ENCODE assay signal across 8 mouse cellular contexts in genomic region chr13:23396913-23397312, GRCm38 (mm10). TPM values are rescaled to one million over a fixed set of nuclear protein-coding genes. Genes with fewer than 3 reads are reported as not detected.
A peak's percentile ranks its signal among the peaks of the same experiment; 100 is the strongest.
DNase-seq lines count a peak whose midpoint lies in the region; ATAC-seq and TF ChIP-seq lines count a peak whose summit lies in the region.
"Not testable (repeated sequence)": the region's sequence is repeated elsewhere in the genome, so short reads cannot be mapped to it uniquely, and the experiment has no call there.

No protein-coding gene starts in this region.

- in situ Hi-C loops in CH12.LX (cut with MboI; ENCODE audit: low pct_ligation_motif_present, low pct_unique_long_range_greater_than_20kb, low sequenced_read_pairs) = not testable (repeated sequence)

- dilution Hi-C loops in CH12.LX (cut with MboI; ENCODE audit: extremely low pct_ligation_motif_present, extremely low pct_unique_long_range_greater_than_20kb, low sequenced_read_pairs) = not testable (repeated sequence)

- not testable (repeated sequence) for H3K9me3 ChIP-seq in CH12.LX (replicated peaks; ENCODE audit: low read length); heart, embryonic 13.5 days; intestine, postnatal 0 days (ENCODE audit: control insufficient read depth); midbrain, embryonic 11.5 days (ENCODE audit: control insufficient read depth, low read length); stomach, embryonic 16.5 days (replicated peaks; ENCODE audit: control insufficient read depth, low read length)

- not testable (repeated sequence) for H3K27me3 ChIP-seq in CH12.LX (replicated peaks)
- peaks cover 66% of the 10 kb centered on the region for H3K27me3 ChIP-seq in heart, embryonic 13.5 days (replicated peaks)
- H3K27me3 ChIP-seq in intestine, postnatal 0 days (replicated peaks; ENCODE audit: control insufficient read depth, insufficient read depth, low read length) = peaks cover 39% of the 10 kb centered on the region
- H3K27me3 ChIP-seq in midbrain, embryonic 11.5 days (ENCODE audit: control insufficient read depth, insufficient read depth, low read length) = peaks cover 21% of the 10 kb centered on the region
- peaks cover 24% of the 10 kb centered on the region for H3K27me3 ChIP-seq in stomach, embryonic 16.5 days (ENCODE audit: control insufficient read depth, insufficient read depth, low read length)

- H3K4me3 ChIP-seq in CH12.LX (replicated peaks in 1 of 3; ENCODE audit: low read depth in 2 of 3, low read length in 2 of 3, poor library complexity in 1 of 3) = peak overlapping the region in 2 of 3 experiments; percentile 1 to 72
- peak overlapping the region; percentile 84 for H3K4me3 ChIP-seq in embryonic fibroblast, embryonic 13.5 days (ENCODE audit: insufficient read depth, low read length)
- H3K4me3 ChIP-seq in heart, embryonic 13.5 days = peak overlapping the region; percentile 60
- peak overlapping the region; percentile 44; the same call in 1 of the 2 replicates for H3K4me3 ChIP-seq in intestine, postnatal 0 days (ENCODE audit: low read depth, low read length)
- peak overlapping the region; percentile 46; the same call in 1 of the 2 replicates for H3K4me3 ChIP-seq in midbrain, embryonic 11.5 days (ENCODE audit: low read depth, low read length)
- H3K4me3 ChIP-seq in stomach, embryonic 16.5 days (replicated peaks; ENCODE audit: low read length) = peak overlapping the region; percentile 42; the same call in 1 of the 2 replicates

- TF ChIP-seq CTCF in CH12.LX (conservative IDR thresholded peaks at IDR 0.05 in 1 of 2, IDR thresholded peaks at IDR 0.05 in 1 of 2; ENCODE audit: low read depth in 2 of 2, low read length in 2 of 2); embryonic fibroblast, embryonic 13.5 days (IDR thresholded peaks at IDR 0.05; ENCODE audit: borderline replicate concordance, insufficient read depth, low read length); intestine, postnatal 0 days (IDR thresholded peaks at IDR 0.05; ENCODE audit: low read depth): not testable (repeated sequence)

- not testable (repeated sequence) for ATAC-seq in heart, embryonic 13.5 days (ENCODE audit: extremely low read depth, insufficient number of reproducible peaks, low FRiP score, low TSS enrichment); intestine, postnatal 0 days; midbrain, embryonic 11.5 days (ENCODE audit: low FRiP score); stomach, embryonic 16.5 days (ENCODE audit: insufficient read depth, low FRiP score)

- DNase-seq in CH12.LX (ENCODE audit: extremely low read depth) (peak; percentile 79), liver (peak; percentile 71)
- peak; percentile 59 for DNase-seq in c-Kit-positive CD71-positive TER-119-negative erythroid progenitor cells, embryonic 14.5 days (ENCODE audit: low read depth)
- peak; percentile 90 for DNase-seq in midbrain, embryonic 11.5 days (ENCODE audit: low spot score, missing footprints)

- not testable (repeated sequence) for H3K79me2 ChIP-seq in CH12.LX (replicated peaks; ENCODE audit: control insufficient read depth, extremely low read depth, insufficient read depth, poor library complexity, severe bottlenecking)

- not testable (repeated sequence) for H3K27ac ChIP-seq in CH12.LX (ENCODE audit: insufficient read depth, low read depth); embryonic fibroblast, embryonic 13.5 days (ENCODE audit: insufficient read depth, low read length); heart, embryonic 13.5 days (replicated peaks); intestine, postnatal 0 days (ENCODE audit: low read depth, low read length); midbrain, embryonic 11.5 days (ENCODE audit: low read depth, low read length); stomach, embryonic 16.5 days (ENCODE audit: low read length)

- H3K4me2 ChIP-seq in CH12.LX (ENCODE audit: insufficient read depth, low read depth, poor library complexity, severe bottlenecking) = peak overlapping the region; percentile 60; the same call in 1 of the 2 replicates
- peak overlapping the region; percentile 92 for H3K4me2 ChIP-seq in heart, embryonic 13.5 days
- H3K4me2 ChIP-seq in intestine, postnatal 0 days (replicated peaks; ENCODE audit: low read depth) = peak overlapping the region; percentile 66; the same call in 1 of the 2 replicates
- H3K4me2 ChIP-seq in midbrain, embryonic 11.5 days = peak overlapping the region; percentile 65
- H3K4me2 ChIP-seq in stomach, embryonic 16.5 days (ENCODE audit: low read depth, low read length) = peak overlapping the region; percentile 85; the same call in 1 of the 2 replicates

- peaks cover 7 to 29% of the 10 kb centered on the region in 2 experiments for H3K4me1 ChIP-seq in CH12.LX (ENCODE audit: control insufficient read depth in 1 of 2, insufficient read depth in 2 of 2)
- not testable (repeated sequence) for H3K4me1 ChIP-seq in embryonic fibroblast, embryonic 13.5 days (ENCODE audit: control insufficient read depth, insufficient read depth, low read length); intestine, postnatal 0 days (replicated peaks; ENCODE audit: control insufficient read depth, insufficient read depth, low read length); midbrain, embryonic 11.5 days (ENCODE audit: control insufficient read depth, insufficient read depth, low read length); stomach, embryonic 16.5 days (ENCODE audit: control insufficient read depth, insufficient read depth, low read length)
- H3K4me1 ChIP-seq in heart, embryonic 13.5 days = peaks cover 14% of the 10 kb centered on the region

- H3K9ac ChIP-seq in CH12.LX (ENCODE audit: insufficient read depth, low read depth); heart, embryonic 13.5 days; intestine, postnatal 0 days (ENCODE audit: low read depth, low read length); midbrain, embryonic 11.5 days (ENCODE audit: low read length); stomach, embryonic 16.5 days (ENCODE audit: low read length): not testable (repeated sequence)

- WGBS in heart, embryonic 13.5 days = 12% methylated on average over 14 of the region's 14 CpGs
- WGBS in intestine, postnatal 0 days = 17% methylated on average over 14 of the region's 14 CpGs
- WGBS in midbrain, embryonic 11.5 days = 9% methylated on average over 14 of the region's 14 CpGs
- WGBS in stomach, embryonic 16.5 days = 16% methylated on average over 14 of the region's 14 CpGs

- not testable (repeated sequence) for H3K36me3 ChIP-seq in CH12.LX (replicated peaks in 1 of 2; ENCODE audit: control insufficient read depth in 1 of 2, insufficient read depth in 1 of 2, low read length in 1 of 2); heart, embryonic 13.5 days; intestine, postnatal 0 days (ENCODE audit: control insufficient read depth, insufficient read depth); midbrain, embryonic 11.5 days (ENCODE audit: control insufficient read depth, insufficient read depth, low read length); stomach, embryonic 16.5 days (ENCODE audit: control insufficient read depth, insufficient read depth, low read length)

- TF ChIP-seq POLR2A in CH12.LX (IDR thresholded peaks at IDR 0.05; ENCODE audit: low read depth, low read length); embryonic fibroblast, embryonic 13.5 days (IDR thresholded peaks at IDR 0.05; ENCODE audit: low read depth, low read length): not testable (repeated sequence)

- TF ChIP-seq EP300 in CH12.LX (IDR thresholded peaks at IDR 0.05; ENCODE audit: low read length) = not testable (repeated sequence)

- not testable (repeated sequence) for TF ChIP-seq RAD21 in CH12.LX (IDR thresholded peaks at IDR 0.05; ENCODE audit: low read depth, low read length)

TF ChIP-seq in CH12.LX, 34 proteins besides CTCF, POLR2A, EP300 and RAD21:
- peak; percentile 90 for TF ChIP-seq MAFK (IDR thresholded peaks at IDR 0.05; ENCODE audit: insufficient replicate concordance, low read length)
- peak; percentile 99 for TF ChIP-seq TBP (conservative IDR thresholded peaks at IDR 0.05; ENCODE audit: low read depth, low read length)
- peak; percentile 91 for TF ChIP-seq ELF1 (IDR thresholded peaks at IDR 0.05; ENCODE audit: low read depth, low read length)
- TF ChIP-seq NRF1 (IDR thresholded peaks at IDR 0.05; ENCODE audit: low read depth, low read length) = peak; percentile 40; the same call in 1 of the 2 replicates
TF ChIP-seq in CH12.LX: peak in this region for 4; not testable (repeated sequence) for 30.

RNA-seq across cellular contexts. Expression of gene Abt1, which starts 26.8 kb away (rescaled TPM):
- total RNA-seq in CH12.LX (2012; rRNA removed) (10.1 and 13.1 TPM in 2 replicates), CH12.LX (2014; rRNA removed) (14.4 and 15.4 TPM in 2 replicates)
- polyA plus RNA-seq in CH12.LX (2012; ENCODE audit: insufficient read length, low read depth) = 11.7 and 12.9 TPM in 2 replicates
- polyA plus RNA-seq in embryonic fibroblast, embryonic 13.5 days (2011; ENCODE audit: insufficient read length, low read depth, missing spikeins) = 4.2 and 4.7 TPM in 2 replicates
- polyA plus RNA-seq in heart, embryonic 13.5 days (2015; fragmentation: Nextera tagmentation; extraction: Ambion mirVana) = 8.5 and 8.7 TPM in 2 replicates
- polyA plus RNA-seq in intestine, postnatal 0 days (2015; fragmentation: Nextera tagmentation; extraction: Ambion mirVana) = 5.1 and 5.6 TPM in 2 replicates
- polyA plus RNA-seq in midbrain, embryonic 11.5 days (2014; fragmentation: Nextera tagmentation; extraction: Ambion mirVana) = 14.0 and 14.9 TPM in 2 replicates
- polyA plus RNA-seq in stomach, embryonic 16.5 days (2015; fragmentation: Nextera tagmentation; extraction: Ambion mirVana) = 10.3 and 11.4 TPM in 2 replicates

RNA-seq across cellular contexts. Expression of gene Zfp322a, which starts 27.9 kb away (rescaled TPM):
- 10.3 and 12.3 TPM in 2 replicates for total RNA-seq in CH12.LX (2012; rRNA removed)
- 17.7 and 20.0 TPM in 2 replicates for total RNA-seq in CH12.LX (2014; rRNA removed)
- 10.3 and 10.5 TPM in 2 replicates for polyA plus RNA-seq in CH12.LX (2012; ENCODE audit: insufficient read length, low read depth)
- polyA plus RNA-seq in embryonic fibroblast, embryonic 13.5 days (2011; ENCODE audit: insufficient read length, low read depth, missing spikeins) = 24.1 and 25.7 TPM in 2 replicates
- 36.7 and 40.7 TPM in 2 replicates for polyA plus RNA-seq in heart, embryonic 13.5 days (2015; fragmentation: Nextera tagmentation; extraction: Ambion mirVana)
- 15.6 and 17.2 TPM in 2 replicates for polyA plus RNA-seq in intestine, postnatal 0 days (2015; fragmentation: Nextera tagmentation; extraction: Ambion mirVana)
- 69.4 and 77.9 TPM in 2 replicates for polyA plus RNA-seq in midbrain, embryonic 11.5 days (2014; fragmentation: Nextera tagmentation; extraction: Ambion mirVana)
- polyA plus RNA-seq in stomach, embryonic 16.5 days (2015; fragmentation: Nextera tagmentation; extraction: Ambion mirVana) = 36.9 and 38.3 TPM in 2 replicates
